Mouse (Mus musculus): ENCODE results near the gene Fam243.

Gene Fam243

DNA sequence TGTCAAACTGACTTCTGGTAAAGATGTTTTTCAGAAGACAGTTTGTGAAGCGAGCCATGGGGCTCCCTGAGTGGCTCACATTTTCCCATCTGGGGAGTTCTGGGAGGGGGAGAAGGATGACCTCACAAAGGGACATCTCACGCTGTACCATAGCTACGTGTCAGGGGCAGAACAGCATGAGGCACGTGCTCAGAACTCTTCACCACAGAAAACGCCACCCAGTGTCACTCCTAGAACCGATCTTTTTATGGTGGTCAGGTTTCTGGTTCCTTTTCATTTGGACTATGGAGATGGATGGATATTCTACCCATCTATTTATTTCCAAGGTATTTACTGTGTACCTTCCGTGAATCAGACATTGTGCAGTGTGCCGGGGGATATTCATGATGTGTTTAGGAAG, at the start of gene Fam243:
Gene Fam243 (minus strand): TSS at position 101 of the 400 bp plus-strand sequence.
- DNase-seq (ENCODE audit: low spot score): no peak

DNA sequence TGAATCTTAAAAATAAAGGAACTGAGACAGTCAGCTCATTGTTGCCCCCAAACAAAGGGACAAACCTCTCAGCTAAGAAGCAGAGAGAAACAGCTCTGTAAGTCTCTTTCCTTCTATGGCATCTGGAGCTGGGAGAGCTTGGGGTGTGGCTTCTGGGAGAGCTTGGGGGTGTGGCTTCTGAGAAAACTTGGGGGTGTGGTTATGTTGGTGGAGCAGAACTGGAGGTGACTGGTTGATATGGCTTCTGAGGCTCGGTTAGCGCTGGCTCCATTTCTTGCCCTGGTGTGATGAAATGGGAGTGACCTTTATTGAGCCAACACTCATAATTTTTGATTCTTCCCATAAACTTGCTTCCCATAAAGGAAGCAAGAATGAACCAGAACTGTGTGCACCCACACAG, 48.0 kb upstream of the Fam243 start:
- DNase-seq (ENCODE audit: low spot score): no peak

DNA sequence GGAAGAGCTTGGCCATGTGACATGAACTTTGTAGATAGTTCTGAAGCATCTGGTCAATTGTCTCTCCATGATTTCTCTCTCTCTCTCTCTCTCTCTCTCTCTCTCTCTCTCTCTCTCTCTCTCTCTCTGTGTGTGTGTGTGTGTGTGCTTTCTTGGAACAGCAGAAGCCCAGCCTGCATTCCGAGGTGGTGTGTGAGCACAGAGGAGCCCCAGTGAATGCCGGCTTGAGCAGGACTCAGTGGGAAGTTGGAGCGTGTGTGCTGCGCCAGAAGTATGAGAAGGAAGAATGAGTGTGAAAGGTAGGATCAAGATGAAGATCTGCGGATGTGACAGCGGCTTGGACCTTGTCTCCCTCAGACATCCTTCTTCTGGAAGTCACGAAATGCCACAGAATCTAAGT, 44.2 kb upstream of the Fam243 start:
- no peak for DNase-seq (ENCODE audit: low spot score)

GRCm38 (mm10) chr16:92360711-92361110, 39.5 kb upstream of the Fam243 start:
- no peak for DNase-seq (ENCODE audit: low spot score)

DNA sequence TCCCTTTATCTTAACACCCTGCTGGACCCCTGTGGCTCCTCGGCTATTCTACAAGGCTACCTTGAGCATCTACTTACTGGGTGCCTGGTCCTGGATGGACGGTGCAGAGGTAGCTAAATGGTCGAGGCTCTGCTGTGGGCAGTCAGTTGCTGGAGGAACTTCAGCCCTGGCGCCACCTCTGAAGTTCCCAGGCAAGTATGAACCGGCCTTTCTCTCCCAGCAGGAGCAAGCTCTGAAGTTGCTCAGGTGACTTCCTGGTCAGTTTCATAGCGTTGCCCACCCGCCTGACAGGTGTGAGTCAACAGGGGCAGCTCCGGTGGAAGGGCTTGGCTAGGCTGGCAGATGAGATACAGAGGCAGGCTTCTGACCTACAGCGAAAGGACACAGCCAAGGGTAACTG, 38.0 kb upstream of the Fam243 start, which contains the start of gene Kcne1:
Gene Kcne1 (minus strand): TSS at position 240 of the 400 bp plus-strand sequence.
- no peak for DNase-seq (ENCODE audit: low spot score)

- no peak for DNase-seq (ENCODE audit: low spot score)
Observed at GRCm38 (mm10) chr16:92358734-92359133, 37.5 kb upstream of the Fam243 start.

GRCm38 (mm10) chr16:92357566-92357965, 36.3 kb upstream of the Fam243 start:
- DNase-seq (ENCODE audit: low spot score): no peak

DNA sequence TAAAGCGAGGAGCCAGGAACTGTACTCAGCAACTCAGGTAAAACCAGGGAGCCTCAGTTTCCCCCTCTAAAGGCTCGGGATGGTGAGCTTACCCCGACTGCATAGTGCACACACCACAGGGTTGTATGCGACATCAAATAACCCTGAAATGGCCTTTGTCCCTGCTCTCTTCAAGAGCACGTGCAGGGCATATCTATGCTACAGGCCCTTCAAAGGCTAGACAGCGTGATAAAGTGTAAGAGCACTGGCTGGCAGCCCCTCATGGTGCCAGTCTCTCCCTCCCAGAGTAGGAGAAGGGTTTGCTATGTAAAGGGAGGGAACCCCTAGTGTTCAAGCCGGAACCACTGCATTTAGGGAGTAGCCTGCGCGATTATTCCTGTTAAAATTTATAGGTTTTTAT, 35.8 kb upstream of the Fam243 start:
- no peak for DNase-seq (ENCODE audit: low spot score)

GRCm38 (mm10) chr16:92355982-92356381, 34.7 kb upstream of the Fam243 start:
- DNase-seq (ENCODE audit: low spot score): no peak

DNA sequence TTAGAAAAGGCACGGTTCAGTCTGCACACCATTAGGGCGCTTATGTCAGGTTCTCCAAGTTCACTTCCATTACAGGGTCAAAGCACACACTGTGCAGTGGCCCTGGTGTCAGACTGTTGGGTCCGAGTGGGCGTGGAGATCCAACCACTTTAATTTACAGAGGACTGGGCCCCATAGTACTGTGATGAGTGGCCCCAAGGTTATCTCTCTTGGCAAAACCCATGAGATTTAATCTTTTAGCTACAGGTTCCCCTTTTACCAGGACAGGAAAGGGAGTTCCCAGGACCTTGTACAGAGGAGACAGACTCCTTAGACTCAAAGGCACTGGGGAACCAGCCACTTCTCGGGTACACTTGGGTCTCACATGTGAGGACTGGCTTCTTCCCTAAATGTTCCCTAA, 34.1 kb upstream of the Fam243 start:
- no peak for DNase-seq (ENCODE audit: low spot score)

GRCm38 (mm10) chr16:92353897-92354296, 32.7 kb upstream of the Fam243 start:
- no peak for DNase-seq (ENCODE audit: low spot score)

DNA sequence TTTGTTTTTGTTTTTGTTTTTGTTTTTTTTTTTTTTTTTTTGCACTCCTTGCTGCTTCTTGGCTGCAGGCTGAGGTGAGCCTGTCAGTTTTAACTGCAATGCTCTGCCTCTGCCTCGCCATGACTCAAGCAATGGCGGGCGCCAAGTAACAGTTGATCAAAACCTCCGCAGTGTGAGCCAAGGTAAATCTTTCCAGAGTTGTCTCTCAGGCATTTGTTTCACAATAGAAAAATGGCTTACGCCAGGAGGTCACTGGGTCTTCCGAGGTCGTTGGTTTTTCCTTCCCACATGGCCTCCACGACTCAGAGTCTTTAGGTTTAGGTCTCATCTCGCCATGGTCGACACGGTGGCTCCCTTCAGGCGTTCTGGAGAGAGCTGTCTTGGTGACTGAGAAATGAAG, 32.1 kb upstream of the Fam243 start:
- DNase-seq (ENCODE audit: low spot score): no peak

- DNase-seq (ENCODE audit: low spot score): no peak
Observed at GRCm38 (mm10) chr16:92348941-92349340, 27.7 kb upstream of the Fam243 start.

DNA sequence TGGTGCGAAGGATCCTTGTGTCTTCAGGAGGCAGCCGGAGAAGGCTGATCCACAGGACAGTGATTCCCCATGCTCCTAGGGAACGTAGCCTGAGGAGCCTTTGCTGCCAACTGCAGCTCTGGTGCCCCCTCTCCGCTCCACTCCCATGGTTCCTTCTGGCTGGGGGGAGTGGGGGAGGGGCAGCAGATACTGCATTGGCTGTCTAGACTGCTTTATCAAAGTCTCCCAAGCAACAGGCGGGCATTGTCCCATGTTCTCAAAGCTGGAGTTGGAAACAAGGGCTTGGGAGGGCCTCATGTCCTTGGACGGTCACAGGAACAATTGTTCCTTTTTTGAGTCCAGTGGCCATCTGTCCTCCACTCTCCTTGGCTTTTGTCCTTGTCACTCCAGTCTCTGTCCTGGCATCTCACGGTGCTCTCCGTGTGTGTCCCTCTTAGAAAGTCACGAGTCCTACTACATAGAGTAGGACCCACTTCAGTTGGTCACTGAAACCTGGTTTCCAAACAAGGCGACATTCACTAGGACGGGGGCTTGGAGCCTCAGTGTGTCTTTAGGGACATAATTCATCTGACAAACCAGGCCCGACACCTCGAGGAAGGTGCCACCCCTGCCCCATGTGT, 25.2 kb upstream of the Fam243 start:
- no peak for DNase-seq (ENCODE audit: low spot score)

DNA sequence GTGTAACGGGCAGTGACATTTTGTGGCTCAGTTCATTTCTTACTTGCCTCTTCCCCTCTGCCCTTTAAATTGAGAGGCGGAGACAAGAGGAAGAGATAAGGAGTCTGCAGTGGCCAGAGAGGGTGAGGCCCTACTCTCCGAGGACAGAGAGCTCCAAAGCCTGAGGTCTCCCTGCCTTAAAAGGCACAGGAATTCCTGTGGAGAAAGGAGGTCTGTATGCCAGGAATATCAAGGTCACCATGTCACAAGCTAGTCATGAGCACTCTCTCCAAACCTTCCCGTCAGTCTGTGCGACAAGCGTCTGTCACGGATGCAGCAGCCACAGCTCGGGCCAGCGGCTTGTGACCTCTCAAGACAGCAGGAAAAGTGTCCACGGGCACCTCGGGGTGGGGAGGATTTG, 23.9 kb upstream of the Fam243 start:
- no peak for DNase-seq (ENCODE audit: low spot score)

DNA sequence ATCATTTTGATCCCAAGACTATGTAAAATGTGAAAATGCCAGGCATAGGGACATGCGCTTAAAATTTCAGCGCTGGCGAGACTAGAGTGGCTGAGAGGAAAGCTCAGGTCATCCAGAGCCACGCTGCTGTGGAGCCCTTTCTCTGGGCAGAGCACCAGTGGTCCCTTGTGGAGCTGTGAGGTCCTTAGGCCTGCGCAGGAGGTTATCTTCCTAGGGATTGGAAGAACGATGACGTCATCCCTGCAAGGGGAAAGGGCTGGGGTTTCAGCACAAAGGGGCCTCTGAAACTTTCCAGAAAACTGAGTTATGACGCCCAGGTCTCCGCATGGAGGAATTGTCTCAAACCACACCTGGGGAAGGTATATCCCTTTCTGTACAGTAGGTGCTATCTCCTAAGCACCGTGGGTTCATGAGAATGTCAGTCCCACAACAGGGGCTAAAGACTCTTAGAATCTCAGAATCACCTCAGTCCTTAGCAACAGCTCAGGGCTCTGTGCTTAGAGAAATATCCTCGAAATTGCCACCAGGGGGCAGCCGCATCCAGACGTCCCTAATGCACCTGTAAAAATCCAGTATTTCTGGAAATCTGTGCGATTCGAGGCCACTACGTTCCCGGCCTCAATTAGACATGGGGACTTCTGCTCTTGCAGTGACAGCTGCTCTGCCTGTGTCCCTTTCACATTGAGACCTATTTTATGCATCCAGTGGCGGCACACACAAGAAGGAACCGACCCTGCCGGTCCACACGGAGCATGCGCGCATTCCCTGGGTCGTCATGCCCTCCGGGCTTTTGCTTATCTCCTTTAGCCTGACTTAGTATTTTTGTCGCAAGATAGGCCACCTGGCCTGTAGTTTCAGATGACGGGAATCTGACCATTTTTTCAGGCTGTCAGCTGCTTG, 19.6 kb upstream of the Fam243 start:
- DNase-seq (ENCODE audit: low spot score): peak; percentile 20

- DNase-seq (ENCODE audit: low spot score): peak; percentile 40
Observed at GRCm38 (mm10) chr16:92336280-92336679, 15.0 kb upstream of the Fam243 start.

DNA sequence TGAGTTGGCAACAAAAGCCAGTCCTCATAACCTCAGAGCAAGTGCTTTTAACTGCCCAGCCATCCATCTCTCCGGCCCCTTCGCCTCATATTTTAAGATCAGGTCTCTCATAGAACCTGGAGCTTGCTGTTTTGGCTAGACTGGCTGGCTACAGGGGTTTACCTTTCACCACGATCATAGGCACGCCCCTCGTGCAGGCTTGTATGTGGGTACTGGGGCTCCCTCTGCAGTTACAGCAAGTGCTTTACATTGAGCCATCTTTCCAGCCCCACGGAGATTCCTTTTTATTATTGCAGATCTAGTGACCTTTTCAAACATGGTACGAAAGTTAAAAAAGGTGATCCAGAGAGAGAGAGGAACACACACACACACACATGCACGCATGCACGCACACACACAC, 13.4 kb upstream of the Fam243 start:
- DNase-seq (ENCODE audit: low spot score): no peak

DNA sequence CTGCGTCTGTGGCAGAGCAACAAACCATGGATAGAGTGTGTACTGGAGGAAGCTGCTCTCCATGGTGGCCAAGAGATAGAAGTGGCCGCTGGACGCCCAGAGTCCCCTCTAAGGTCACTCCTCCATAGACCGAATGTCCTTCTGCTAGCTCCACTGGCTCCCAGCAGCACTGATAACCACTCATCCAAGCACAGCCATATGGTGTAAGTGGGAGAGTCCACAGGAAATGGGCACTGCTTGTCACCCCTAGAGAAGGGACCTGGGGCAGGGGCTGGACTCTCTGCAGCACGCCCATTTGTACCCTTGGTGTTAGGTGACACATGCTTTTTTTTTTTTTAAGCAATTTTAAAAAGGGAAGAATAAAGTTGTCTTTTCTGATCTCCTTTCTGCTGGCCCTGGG, 9.7 kb upstream of the Fam243 start:
- DNase-seq (ENCODE audit: low spot score): no peak

DNA sequence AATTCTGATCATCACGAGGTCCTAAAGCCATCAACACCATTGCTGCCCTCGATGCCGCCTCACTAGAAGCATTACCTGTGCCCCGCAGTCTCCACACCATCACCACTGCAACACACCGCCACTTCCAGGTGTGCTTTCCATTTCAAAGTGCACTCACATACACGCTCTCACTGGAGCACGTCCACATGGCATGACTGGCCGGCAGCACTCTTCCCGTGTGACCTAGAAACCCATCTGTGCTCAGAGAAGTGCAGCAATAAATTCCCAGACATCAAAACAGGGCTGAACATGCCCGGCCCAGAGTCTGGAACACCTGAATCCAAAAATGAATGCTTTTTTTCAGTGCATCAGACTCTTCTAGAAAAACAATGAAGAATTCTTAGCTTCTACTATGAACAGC, 6.7 kb upstream of the Fam243 start:
- no peak for DNase-seq (ENCODE audit: low spot score)

GRCm38 (mm10) chr16:92325062-92325406, 3.8 kb upstream of the Fam243 start:
- DNase-seq (ENCODE audit: low spot score): no peak

- DNase-seq (ENCODE audit: low spot score): no peak
Observed at GRCm38 (mm10) chr16:92324309-92325061, 3.2 kb upstream of the Fam243 start.

DNA sequence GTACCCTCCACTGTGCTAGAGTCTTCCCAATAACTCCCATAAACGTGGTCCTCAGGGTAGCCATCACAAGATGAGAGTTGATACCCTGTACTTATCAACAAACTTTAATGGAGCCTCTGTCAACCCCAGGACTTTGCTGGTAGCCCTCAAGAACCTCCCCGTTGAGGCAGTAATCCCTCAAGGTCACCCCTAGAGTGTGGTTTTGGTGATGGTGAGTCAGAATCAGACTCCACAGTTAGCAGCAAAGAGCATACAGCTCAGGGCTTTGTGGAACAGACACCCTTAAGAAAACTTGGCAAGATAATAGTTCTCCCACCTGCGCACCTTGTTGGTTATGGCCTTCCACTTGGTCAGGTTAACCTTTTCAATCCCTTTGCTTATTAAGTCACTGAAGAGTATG, 880 bp downstream of the Fam243 start:
- no peak for DNase-seq (ENCODE audit: low spot score)

Data from T-cell, adult 2 months (primary cell).